Mouse (Mus musculus) effector memory CD4-positive, alpha-beta T cell, adult 5 months (primary cell): ENCODE results near the gene Fbxl5. TPM values are rescaled to one million over a fixed set of nuclear protein-coding genes. Genes with fewer than 3 reads are reported as not detected.

Source experiments
- polyA plus RNA-seq: library from polyadenylated mRNA; unstranded; fragments of 100-300 nt; shearing (Covaris generic); gene quantifications from one replicate; pipeline ENCODE4 v1.2.1, GENCODE M21; 2017

Gene Fbxl5
- polyA plus RNA-seq, result 68.1 TPM

GRCm38 (mm10) chr5:43821538-43821937 is at the start of gene Fbxl5:
Gene Fbxl5 (minus strand): TSS chr5:43821638.

GRCm38 (mm10) chr5:43868253-43868652 is 46.8 kb upstream of the Fbxl5 start, which contains the start of gene Cd38:
Gene Cd38 (plus strand): TSS chr5:43868553.

GRCm38 (mm10) chr5:43818695-43819094 is 2.7 kb downstream of the Fbxl5 start, which contains the start of gene Bst1:
Gene Bst1 (plus strand): TSS chr5:43818885.

Other genes starting within 250 kb of the Fbxl5 start
- not detected for gene Cc2d2a, start 159.3 kb downstream of the Fbxl5 start, polyA plus RNA-seq
- gene Bst1, start 2.8 kb downstream of the Fbxl5 start, polyA plus RNA-seq, result 0.35 TPM
- 6.9 TPM for gene Cd38, start 46.9 kb upstream of the Fbxl5 start, polyA plus RNA-seq
- gene Gm7879, start 91.5 kb upstream of the Fbxl5 start, polyA plus RNA-seq, result not detected
- not detected for gene Fgfbp1, start 160.1 kb upstream of the Fbxl5 start, polyA plus RNA-seq